Mouse (Mus musculus) kidney, adult 18-20 months (tissue): ENCODE data around the gene Glb1l3.
"Not testable (repeated sequence)": the region's sequence is repeated elsewhere in the genome, so short reads cannot be mapped to it uniquely, and the experiment has no call there.

ENCODE experiments used
- DNase-seq: peaks from one replicate; pipeline ENCODE4 v3.0.0; 2021

Gene Glb1l3

DNA sequence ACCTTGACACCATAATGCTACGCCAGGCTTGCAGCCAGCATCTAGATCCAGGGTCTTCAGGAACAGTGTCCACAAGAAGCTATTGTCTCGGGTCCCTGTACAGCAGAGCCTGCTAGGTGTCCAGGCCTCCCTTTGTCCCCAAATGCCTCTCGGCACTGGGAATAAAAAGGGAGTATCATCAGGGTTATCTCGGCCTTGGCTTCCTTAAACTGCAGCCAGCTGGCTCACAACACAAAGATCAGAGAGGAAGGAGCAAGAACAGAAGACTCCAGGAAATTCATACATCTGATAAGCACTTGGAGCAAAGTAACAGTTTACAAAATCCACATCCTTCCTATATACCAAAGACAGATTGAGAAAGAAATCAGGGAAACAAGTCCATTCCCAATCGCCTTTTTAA, at the start of gene Glb1l3:
Gene Glb1l3 (minus strand): TSS at position 140 of the 400 bp plus-strand sequence.
- no peak for DNase-seq

DNA sequence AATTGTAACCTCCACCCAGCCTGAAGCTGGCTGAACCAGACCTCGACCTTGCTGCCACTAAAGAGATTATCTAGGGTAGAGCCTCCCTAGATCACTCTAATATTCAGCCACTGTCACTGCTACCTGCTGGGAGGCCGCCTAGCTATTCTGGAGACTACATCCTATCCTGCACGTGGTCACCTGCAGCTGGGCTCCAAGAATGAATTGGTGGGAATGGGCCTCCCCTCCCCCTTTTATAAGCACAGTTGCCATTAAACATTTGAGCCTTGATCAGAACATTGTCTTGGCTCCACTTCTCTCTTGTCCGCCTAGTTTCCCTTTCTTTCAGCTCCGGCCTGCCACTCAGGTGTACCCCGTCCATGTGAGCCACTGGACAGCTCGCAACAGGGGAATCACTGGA, 9.2 kb upstream of the Glb1l3 start:
- DNase-seq: not testable (repeated sequence)

GRCm38 (mm10) chr9:26831089-26831488, 29.6 kb downstream of the Glb1l3 start:
- DNase-seq: no peak

- no peak for DNase-seq
These were observed 40.7 kb downstream of the Glb1l3 start for GRCm38 (mm10) chr9:26819942-26820341.

- no peak for DNase-seq
These were observed 52.0 kb downstream of the Glb1l3 start for GRCm38 (mm10) chr9:26808735-26809134.

DNA sequence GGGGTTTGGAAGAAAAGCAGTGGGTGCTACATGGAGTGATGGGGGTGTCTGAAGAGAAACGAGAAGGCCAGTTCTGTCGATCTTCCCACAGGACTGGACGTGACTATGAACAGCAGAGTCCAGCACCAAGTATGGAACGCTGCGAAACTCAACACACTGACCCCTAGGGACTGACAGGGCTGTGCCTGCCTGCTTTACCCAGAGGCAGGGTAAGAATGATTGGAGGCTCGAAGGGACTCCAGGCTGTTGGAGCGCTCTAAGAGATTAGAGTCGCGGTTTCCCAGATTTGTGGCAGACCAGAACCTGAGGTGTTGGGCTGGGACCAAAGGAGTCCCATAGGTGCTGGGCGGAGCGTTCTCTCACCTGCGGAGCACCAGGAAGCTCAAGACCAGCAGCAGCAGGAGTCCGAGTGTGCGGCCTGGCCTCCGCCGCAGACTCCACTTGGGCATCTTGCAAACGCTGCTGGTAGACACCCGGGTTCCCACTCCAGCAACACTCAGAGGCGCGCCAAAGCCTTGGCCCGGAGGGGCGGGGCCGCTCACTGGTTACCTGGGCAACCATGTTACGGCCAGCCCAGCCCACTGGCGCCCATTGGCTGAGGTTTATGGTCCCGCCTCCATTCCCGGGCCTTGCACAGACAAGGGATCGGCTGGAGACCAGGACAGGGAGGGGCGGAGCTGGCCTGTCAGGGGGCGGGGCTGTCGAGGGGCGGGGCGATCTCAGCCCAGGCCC, 54.6 kb downstream of the Glb1l3 start, which contains the start of gene Glb1l2:
Gene Glb1l2 (minus strand): TSS at position 534 of the 732 bp plus-strand sequence.
- DNase-seq: peak; percentile 97

- DNase-seq: no peak
These were observed 56.4 kb downstream of the Glb1l3 start for GRCm38 (mm10) chr9:26804321-26804720.

DNA sequence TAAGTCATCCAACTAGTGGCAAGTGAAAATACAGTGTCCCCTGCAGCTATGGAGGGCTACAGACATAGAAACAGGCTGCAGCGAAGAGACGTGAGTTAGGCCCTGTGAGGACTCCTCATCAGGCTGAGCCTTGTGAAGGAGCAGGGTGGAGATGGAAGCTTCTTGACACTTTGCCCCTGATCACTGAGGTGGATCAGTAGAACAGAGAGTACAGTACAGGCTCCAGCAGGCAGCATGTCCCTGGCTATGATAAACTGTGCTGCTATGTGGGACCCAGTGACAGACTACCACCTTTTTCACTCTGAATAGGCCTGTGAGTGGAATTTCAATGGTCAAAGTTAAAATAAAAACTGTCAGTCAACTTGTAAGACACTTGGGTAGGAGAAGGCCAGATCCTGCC, 60.3 kb downstream of the Glb1l3 start:
- DNase-seq: peak; percentile 71

GRCm38 (mm10) chr9:26798731-26799130, 62.0 kb downstream of the Glb1l3 start:
- DNase-seq: no peak

GRCm38 (mm10) chr9:26798205-26798604, 62.5 kb downstream of the Glb1l3 start:
- DNase-seq: no peak

- DNase-seq: no peak
These were observed 67.9 kb downstream of the Glb1l3 start for GRCm38 (mm10) chr9:26792829-26793228.

DNA sequence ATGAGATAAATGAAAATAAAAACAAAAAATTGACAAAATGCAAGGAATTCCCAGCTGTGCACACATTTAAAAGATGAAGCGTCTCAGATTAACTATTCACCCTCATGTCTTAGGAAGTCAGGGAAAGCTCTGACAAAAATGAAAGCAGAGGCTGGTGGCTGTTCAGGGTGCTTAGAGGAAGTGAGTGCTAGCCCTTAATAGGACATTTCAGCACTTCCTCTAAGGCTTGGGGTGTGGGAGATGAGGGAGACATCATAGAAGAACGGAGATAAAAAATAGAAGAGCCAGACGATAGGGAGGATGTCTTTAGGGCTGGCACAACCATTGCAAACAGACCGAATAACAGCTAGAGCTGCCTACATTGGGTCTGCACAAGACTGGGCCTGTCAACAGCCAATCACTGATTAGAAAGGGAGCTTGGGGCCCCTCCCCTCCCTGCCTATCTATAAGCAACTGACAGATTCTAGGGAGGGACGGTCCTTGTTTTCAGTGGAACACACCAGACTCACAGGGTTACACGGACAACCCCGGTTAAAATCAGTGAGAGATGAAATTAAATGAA, 77.2 kb downstream of the Glb1l3 start:
- DNase-seq: no peak

DNA sequence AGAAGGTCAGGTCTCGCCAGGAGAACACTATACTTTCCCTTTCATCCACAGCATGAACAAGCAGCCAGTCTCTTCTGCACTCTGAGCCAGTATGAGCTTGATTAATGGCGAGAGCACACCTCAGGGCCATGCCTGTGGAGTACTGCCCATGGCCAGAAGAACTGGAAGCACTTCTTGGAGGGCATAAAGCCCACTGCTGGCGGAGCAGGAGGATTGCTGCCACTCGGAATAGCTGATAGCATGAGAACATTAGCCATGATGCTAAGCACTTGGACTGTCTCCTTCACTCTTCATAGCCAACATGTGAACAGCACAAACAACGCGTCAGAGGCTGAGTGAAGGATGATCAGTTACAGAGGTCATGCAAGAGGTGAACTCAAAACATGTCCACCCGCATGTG, 82.3 kb downstream of the Glb1l3 start:
- no peak for DNase-seq

DNA sequence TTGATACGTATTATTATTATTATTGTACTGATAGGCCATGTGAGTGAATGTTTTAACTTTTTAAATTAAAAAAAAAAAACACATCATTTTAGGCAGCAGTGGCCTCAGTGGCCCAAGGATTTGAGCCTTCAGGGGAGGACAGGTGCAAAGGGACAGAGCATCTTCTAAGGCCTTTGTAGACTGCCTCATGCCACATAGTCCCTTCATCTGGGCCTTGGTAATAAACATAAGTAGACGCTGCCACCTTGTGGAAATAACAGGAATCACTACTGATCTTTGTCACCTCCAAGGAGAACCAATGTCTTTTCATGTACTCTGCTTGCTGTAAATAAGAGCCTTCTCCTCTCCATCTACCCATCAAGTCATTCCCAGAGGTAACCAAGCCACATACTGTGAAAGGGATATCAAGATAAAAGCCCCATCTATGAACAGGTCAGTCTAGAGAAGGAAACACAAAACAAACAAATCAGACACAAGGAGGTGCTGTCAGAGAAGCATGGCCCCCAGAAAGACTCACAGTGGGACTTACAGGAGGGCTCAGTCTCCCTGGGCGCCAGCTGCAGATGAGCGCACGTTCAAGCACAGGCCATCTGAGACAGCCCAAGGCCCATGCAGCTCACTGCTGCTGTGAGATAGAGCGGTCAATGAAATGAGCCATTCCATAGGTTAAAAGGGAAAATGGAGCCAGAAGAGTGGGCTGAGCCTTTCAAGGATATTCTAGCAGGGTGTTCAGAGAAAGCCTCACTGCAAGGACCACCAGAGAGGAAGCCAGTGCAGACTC, 84.4 kb downstream of the Glb1l3 start:
- DNase-seq: no peak

DNA sequence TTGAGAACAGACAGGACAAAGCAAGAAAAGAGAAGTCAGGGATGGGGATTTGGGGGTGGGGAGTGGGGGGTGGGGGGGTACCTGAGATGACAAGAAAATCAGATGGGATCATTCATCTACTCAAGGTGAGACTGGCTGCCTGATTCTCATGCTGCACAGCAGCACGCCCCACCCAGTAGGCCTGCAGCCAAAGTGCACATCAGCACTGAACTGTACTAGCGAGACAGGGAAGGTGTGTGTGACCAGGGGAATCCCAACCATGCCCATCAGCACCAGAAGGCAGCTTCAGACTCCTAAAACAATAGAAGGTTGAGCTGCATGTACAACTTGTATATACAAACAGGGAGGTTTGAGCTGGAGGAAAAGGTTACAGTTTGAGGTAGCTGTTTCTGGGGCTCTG, 85.0 kb downstream of the Glb1l3 start:
- DNase-seq: no peak

DNA sequence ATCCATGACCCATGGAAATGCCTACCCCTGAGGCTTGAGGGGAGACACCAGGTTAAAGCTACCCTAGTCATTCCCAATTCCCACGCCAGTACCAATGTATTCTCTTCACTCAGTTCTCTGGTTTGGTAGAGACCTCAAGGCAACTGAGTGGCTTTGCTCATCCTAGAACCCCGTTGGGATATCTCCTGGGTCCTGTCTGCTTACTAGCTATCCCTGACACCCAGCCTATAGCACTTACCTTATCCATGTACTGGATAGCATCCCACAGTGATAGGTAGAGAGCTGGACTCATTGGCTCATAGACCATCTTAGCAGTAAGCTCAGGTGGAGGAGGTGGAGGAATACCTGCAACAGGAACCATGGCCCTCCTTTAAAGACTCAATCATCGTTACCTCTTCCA, 92.5 kb downstream of the Glb1l3 start:
- DNase-seq: no peak
